Mouse (Mus musculus): ENCODE measurements around the gene Sult6b1.

Gene Sult6b1

DNA sequence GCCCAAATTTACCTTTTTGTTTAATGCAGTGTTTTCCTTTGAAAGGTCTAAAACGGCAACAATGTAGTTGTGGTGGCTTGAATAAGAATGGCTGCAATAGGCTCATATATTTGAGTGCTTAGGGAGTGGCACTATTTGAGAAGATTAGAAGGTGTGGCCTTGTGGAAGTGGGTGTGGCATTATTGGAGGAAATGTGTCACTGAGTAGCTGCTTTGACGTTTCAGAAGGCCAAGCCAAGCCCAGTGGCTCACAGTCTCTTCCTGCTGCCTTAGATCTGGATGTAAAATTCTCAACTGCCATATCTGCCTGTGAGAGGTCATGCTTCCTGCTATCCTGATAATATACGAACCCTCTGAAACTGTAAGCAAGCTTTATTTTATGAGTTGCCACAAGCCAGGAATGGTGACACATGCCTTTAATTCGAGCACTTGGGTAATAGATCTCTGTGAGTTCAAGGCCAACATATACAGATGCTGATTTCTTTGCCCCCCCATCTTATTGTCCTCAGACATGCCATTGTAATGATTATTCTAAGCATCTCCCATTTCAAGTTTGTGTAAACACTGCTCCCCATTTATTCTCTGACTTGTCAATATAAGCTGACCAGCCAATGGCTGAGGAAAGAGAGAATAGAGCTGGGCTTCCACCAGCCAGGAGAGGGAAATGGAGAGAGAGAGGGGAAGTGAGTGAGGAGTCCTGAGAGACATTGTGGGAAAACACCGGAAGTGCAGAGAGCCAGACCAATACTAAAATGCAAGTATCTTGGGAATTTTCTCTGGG is 21.3 kb downstream of the Sult6b1 start:
- DNase-seq (ENCODE audit: low spot score in 2 of 2): no peak

DNA sequence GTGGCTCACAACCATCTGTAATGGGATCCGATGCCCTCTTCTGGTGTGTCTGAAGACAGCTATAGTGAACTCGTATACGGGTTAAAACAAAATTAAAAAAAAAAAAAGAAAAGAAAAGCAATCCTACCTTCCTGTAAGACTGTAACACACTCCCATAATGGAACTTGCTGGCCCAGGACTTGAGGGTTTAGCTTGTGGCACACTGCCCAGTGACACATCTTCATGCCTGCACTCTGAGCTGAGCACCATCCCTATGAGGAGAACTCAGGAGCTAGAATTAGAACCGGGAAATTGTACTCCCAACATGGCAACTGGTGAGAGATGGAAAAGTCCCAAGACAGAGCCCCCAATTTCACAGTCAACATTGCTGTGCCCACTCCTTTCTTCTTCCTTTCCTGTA is 23.5 kb downstream of the Sult6b1 start:
- no peak for DNase-seq (ENCODE audit: low spot score in 2 of 2)

DNA sequence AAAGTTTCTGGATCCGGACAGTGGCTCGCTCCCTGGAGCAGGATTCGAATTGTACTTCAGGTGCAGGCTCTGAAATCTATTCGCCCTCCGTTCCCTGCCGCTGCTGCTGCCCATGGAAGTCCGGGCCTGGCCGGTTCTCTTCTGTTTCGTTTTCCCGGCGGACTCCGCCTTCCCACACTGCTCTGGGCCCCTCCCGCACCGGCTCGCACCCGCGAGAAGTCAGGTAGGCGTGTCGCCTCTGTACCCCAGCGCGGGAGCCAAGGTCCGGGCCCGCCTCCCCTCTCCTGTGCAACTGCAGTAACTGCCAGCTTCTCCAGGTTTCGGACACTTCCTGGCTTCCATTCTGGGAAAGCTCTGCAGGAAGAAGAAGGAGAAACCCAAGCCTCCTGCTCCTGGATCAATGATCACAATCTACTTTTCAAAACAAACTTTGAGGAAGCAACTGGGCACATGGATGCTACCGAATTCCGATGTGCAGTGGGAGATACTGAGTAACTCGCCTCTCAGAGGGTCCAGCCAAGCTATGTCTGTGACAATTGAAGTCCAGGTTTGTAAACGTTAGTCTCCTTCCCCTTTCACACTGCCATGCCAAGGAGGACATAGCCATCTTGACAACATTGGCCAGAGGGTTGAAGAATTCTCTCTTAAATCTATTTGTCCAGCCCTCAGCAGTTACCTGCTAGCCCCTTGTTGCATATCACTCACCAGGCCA is 24.2 kb downstream of the Sult6b1 start, which contains the start of gene Eif2ak2:
Gene Eif2ak2 (minus strand): TSS at position 173 of the 712 bp plus-strand sequence.
- DNase-seq (ENCODE audit: low spot score in 2 of 2): peak; percentile 44 to 64

GRCm38 (mm10) chr17:78881878-78882304 is 24.9 kb downstream of the Sult6b1 start:
- peak in 1 of 2 experiments; percentile 20 for DNase-seq (ENCODE audit: low spot score in 2 of 2)

- no peak for DNase-seq (ENCODE audit: low spot score in 2 of 2)
Measured at GRCm38 (mm10) chr17:78873886-78874285, 32.9 kb downstream of the Sult6b1 start.

- no peak for DNase-seq (ENCODE audit: low spot score in 2 of 2)
Measured at GRCm38 (mm10) chr17:78856243-78856642, 50.5 kb downstream of the Sult6b1 start.

DNA sequence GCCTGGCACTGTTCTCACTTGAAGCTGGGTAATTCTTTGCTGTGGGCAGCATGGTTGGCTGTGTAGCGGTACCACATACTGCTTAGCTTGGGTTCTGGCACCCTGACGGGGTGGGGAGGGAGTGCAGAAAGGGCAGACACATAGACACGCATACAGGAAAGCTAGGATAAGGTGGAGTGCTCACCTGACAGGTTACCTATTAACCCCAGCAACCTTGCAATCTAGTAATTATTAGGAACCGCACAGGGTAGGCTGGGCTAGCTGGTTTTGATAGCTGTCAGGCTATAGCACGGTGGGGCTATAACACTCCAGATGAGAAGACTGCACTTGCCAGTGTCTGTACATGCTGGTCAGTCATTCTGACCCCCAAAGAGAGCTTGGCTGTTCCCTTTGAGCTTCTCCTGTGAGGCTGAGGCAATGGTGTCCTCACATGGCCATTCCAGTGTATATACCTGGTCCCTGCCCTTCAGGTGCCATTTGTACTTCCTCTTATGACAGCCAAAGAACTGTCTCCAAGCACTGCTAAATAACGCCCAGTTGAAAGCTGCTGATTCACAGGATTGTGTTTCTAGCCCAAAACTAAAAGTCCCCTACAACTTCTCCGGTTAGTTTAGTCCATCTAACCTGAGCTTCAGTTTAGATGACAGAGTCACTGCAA is 64.4 kb downstream of the Sult6b1 start:
- DNase-seq (ENCODE audit: low spot score in 2 of 2): no peak

DNA sequence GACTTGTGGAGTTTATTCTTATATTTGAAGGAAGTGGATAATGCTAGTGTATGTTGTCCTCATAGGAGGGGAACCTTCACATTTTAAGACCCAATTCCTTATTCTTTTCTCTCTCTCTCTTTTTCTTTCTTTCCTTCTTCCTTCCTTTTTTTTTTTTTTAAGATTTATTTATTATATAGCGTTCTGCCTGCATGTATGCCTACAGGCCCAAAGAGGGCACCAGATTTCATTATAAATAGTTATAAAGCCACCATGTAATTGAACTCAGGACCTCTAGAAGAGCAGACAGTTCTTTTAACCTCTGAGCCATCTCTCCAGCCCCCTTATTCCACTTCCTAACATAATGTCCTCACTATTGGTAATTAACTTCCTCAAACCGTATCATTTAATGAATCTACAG is 70.7 kb downstream of the Sult6b1 start:
- DNase-seq (ENCODE audit: low spot score in 2 of 2): no peak

DNA sequence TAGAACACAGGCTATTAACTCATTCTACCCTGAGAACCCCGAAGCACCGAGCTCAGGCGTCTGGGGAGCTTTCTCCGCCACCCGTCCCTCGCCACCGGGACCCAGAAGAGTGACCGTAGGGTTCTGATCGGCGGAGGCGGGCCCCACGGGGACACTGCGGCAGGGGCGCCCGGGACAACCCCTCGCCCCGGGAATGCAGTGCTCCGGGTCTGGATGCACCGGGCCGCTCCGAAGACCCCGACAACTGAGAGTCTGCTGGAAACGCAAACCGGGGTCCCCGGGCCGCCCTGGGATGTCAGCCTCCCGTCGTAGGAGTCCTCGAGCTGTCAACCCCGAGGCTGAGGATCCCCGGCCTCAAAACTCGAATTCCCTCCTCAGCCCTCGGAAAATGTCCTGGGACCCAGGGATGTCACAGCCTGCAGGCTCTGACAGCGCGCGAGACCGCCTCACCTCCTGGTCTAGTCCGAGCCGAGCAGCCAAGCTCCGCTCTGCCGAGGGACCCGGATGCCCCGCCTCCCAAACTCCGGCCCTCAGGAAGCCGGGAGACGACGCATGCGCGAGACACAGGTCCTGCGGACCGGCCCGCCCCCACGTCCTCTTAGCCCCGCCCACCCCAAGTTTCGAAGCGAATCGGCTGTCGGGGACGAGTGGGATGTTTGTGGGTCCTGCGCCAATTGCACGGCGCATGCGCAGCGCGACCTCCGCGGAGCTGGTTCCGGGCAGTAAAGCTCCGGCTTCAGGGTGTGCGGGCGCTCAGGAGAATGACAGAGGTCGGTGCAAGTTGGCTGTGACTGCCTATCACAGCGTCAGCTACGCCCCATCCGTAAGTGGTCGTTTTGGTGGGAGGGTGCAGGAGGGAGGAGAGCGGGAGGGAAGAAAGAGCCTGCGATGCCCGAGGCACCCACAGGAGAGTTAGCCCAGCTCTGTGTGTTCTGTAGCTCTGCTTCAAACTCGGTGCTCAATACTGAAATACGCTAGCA is 71.6 kb downstream of the Sult6b1 start, which contains the start of the genes Heatr5b and Gpatch11:
Gene Heatr5b (minus strand): TSS at position 509 of the 980 bp plus-strand sequence.
Gene Gpatch11 (plus strand): TSS at position 712 of the 980 bp plus-strand sequence.
- DNase-seq (ENCODE audit: low spot score in 2 of 2): peak; percentile 96 to 99

Data from thymus, postnatal 10 days (tissue).